Mouse (Mus musculus) bone marrow macrophage, adult 2 months (primary cell): Measurements from ENCODE around the gene Cers3.

Experiments used
- CTCF ChIP-seq: IDR thresholded peaks from 2 replicates; pipeline ENCODE4 v1.5.1; 2012; ENCODE audit warnings: low read depth, mild to moderate bottlenecking, low read length, moderate library complexity
- POLR2A ChIP-seq: IDR thresholded peaks from 2 replicates; pipeline ENCODE4 v1.6.1; 2012; ENCODE audit warnings: mild to moderate bottlenecking, low read depth, low read length, borderline replicate concordance

- no peak for TF ChIP-seq CTCF
- no peak for TF ChIP-seq POLR2A
These were observed 69.9 kb downstream of the Cers3 start for GRCm38 (mm10) chr7:66813172-66813571.
